Mouse (Mus musculus): ENCODE measurements around the gene Zbed5. TPM values are rescaled to one million over a fixed set of nuclear protein-coding genes. Genes with fewer than 3 reads are reported as not detected.
"Not testable (repeated sequence)": the region's sequence is repeated elsewhere in the genome, so short reads cannot be mapped to it uniquely, and the experiment has no call there.

Zbed5 gene
- polyA plus RNA-seq, 1 experiment from 2014 or later, result 3.4 TPM

DNA sequence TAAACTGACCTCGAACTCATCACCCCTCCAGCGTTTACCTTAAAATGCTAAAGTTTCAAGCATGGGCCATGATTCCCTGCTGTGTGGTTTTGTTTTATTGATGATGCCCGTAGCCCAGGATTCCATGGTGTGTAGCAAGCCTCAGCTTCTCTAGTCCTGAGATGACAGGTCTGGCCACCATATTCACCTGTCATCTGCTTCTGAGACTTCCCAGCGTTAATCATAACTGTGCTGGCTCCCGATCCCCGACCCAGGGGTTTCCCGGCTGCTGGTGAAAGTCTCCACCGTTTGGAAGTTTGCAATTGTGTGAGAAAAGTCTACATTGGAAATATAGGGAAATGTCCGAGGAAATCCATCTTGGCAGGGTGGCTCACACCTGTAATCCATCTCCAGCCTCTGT, 13.6 kb downstream of the Zbed5 start:
- Histone ChIP-seq H3K9me3 (ENCODE audit: control insufficient read depth, low read length) (no peaks in the 10 kb centered on the region), H3K27me3 (ENCODE audit: control insufficient read depth, insufficient read depth, low read length) (no peaks in the 10 kb centered on the region), H3K36me3 (ENCODE audit: control insufficient read depth, insufficient read depth, low read length) (no peaks in the 10 kb centered on the region), H3K4me3 (ENCODE audit: control insufficient read depth in 1 of 2, insufficient read depth in 1 of 2, low read depth in 1 of 2, low read length in 2 of 2) (peak overlapping the region in 1 of 2 experiments; percentile 73; a peak in 3 of 4 replicates), H3K4me1 (ENCODE audit: control insufficient read depth in 2 of 2, insufficient read depth in 2 of 2, low read length in 2 of 2) (0 out of 4 replicates have a peak, but pooled peaks cover 0 to 3% of the 10 kb centered on the region in 2 experiments), H3K9ac (ENCODE audit: low read length) (peak overlapping the region; percentile 86; the same call in 1 of the 2 replicates), H3K4me2 (ENCODE audit: low read length) (peak overlapping the region; percentile 86), H3K27ac (replicated peaks in 1 of 2; ENCODE audit: control insufficient read depth in 1 of 2, insufficient read depth in 1 of 2, low read depth in 2 of 2, low read length in 2 of 2) (no peak overlapping the region)
- ATAC-seq (ENCODE audit: insufficient number of reproducible peaks, insufficient read depth, low FRiP score, low read depth), result no peak
- 74% methylated on average over 9 of the region's 9 CpGs for WGBS

DNA sequence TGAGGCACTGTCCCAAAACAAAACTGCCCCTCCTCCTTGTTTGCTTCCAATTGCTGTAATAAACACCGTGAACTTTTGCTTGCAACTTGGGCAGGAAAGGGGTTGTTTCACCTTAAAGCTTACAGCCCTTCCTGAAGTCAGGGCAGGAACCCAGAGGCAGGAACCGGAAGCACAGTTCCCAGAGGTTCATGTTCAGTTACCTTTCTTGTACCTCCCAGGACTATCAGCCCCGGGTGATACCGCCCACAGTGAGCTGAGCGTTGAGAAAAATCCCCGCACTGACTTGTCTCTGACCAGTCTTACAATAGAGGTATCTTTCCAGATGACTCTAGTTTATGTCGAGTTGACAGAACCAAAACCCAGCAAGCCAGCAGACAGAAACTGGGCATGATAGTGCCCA, 14.1 kb downstream of the Zbed5 start:
- Histone ChIP-seq H3K9ac (ENCODE audit: low read length) (no peak overlapping the region), H3K4me2 (ENCODE audit: low read length) (no peak overlapping the region), H3K27me3 (ENCODE audit: control insufficient read depth, insufficient read depth, low read length) (no peaks in the 10 kb centered on the region), H3K9me3 (ENCODE audit: control insufficient read depth, low read length) (no peaks in the 10 kb centered on the region), H3K27ac (replicated peaks in 1 of 2; ENCODE audit: control insufficient read depth in 1 of 2, insufficient read depth in 1 of 2, low read depth in 2 of 2, low read length in 2 of 2) (no peak overlapping the region), H3K4me1 (ENCODE audit: control insufficient read depth in 2 of 2, insufficient read depth in 2 of 2, low read length in 2 of 2) (0 out of 4 replicates have a peak, but pooled peaks cover 0 to 3% of the 10 kb centered on the region in 2 experiments), H3K4me3 (ENCODE audit: control insufficient read depth in 1 of 2, insufficient read depth in 1 of 2, low read depth in 1 of 2, low read length in 2 of 2) (no peak overlapping the region), H3K36me3 (ENCODE audit: control insufficient read depth, insufficient read depth, low read length) (no peaks in the 10 kb centered on the region)
- 75% methylated on average over 7 of the region's 7 CpGs for WGBS
- no peak for ATAC-seq (ENCODE audit: insufficient number of reproducible peaks, insufficient read depth, low FRiP score, low read depth)

DNA sequence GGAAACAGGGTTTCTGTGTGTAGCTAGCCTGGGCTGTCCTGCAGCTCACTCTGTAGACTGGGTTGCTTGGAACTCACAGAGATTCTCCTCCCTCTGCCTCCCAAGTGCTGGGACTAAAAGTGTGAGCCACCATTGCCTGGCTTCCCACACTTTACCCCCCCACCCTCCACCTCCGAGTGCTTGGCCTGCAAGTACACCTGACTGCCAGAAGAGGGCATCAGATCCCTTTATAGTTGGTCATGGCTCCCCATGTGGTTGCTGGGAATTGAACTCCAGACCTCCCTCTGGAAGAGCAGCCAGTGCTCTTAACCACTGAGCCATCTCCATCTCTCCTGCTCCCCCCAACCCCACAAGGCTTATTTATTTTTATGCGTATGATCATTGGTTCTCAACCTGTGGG, 18.5 kb downstream of the Zbed5 start:
- no peak overlapping the region for H3K9ac ChIP-seq (ENCODE audit: low read length)
- H3K4me2 ChIP-seq (ENCODE audit: low read length), result no peak overlapping the region
- 40% methylated on average over 2 of the region's 2 CpGs for WGBS
- H3K4me3 ChIP-seq (ENCODE audit: control insufficient read depth in 1 of 2, insufficient read depth in 1 of 2, low read depth in 1 of 2, low read length in 2 of 2), result no peak overlapping the region
- 0 out of 4 replicates have a peak, but pooled peaks cover 0 to 1% of the 10 kb centered on the region in 2 experiments for H3K4me1 ChIP-seq (ENCODE audit: control insufficient read depth in 2 of 2, insufficient read depth in 2 of 2, low read length in 2 of 2)
- H3K9me3 ChIP-seq (ENCODE audit: control insufficient read depth, low read length), result no peaks in the 10 kb centered on the region
- no peak overlapping the region for H3K27ac ChIP-seq (replicated peaks in 1 of 2; ENCODE audit: control insufficient read depth in 1 of 2, insufficient read depth in 1 of 2, low read depth in 2 of 2, low read length in 2 of 2)
- no peaks in the 10 kb centered on the region for H3K27me3 ChIP-seq (ENCODE audit: control insufficient read depth, insufficient read depth, low read length)
- ATAC-seq (ENCODE audit: insufficient number of reproducible peaks, insufficient read depth, low FRiP score, low read depth), result no peak
- H3K36me3 ChIP-seq (ENCODE audit: control insufficient read depth, insufficient read depth, low read length), result no peaks in the 10 kb centered on the region

- not testable (repeated sequence) for H3K27ac ChIP-seq (replicated peaks in 1 of 2; ENCODE audit: control insufficient read depth in 1 of 2, insufficient read depth in 1 of 2, low read depth in 2 of 2, low read length in 2 of 2); H3K4me3 ChIP-seq (ENCODE audit: control insufficient read depth in 1 of 2, insufficient read depth in 1 of 2, low read depth in 1 of 2, low read length in 2 of 2); H3K4me1 ChIP-seq (ENCODE audit: control insufficient read depth in 2 of 2, insufficient read depth in 2 of 2, low read length in 2 of 2); ATAC-seq (ENCODE audit: insufficient number of reproducible peaks, insufficient read depth, low FRiP score, low read depth); H3K9me3 ChIP-seq (ENCODE audit: control insufficient read depth, low read length); H3K36me3 ChIP-seq (ENCODE audit: control insufficient read depth, insufficient read depth, low read length); H3K9ac ChIP-seq (ENCODE audit: low read length); H3K4me2 ChIP-seq (ENCODE audit: low read length); H3K27me3 ChIP-seq (ENCODE audit: control insufficient read depth, insufficient read depth, low read length)
- WGBS, result 79% methylated on average over 11 of the region's 11 CpGs
These were observed 20.0 kb downstream of the Zbed5 start for GRCm38 (mm10) chr5:129915491-129915890.

GRCm38 (mm10) chr5:129918065-129918651, 22.6 kb downstream of the Zbed5 start:
- H3K27ac ChIP-seq (replicated peaks in 1 of 2; ENCODE audit: control insufficient read depth in 1 of 2, insufficient read depth in 1 of 2, low read depth in 2 of 2, low read length in 2 of 2), result no peak overlapping the region
- 79% methylated on average over 24 of the region's 24 CpGs for WGBS

GRCm38 (mm10) chr5:129918752-129919151, 23.2 kb downstream of the Zbed5 start:
- WGBS, result 68% methylated on average over 9 of the region's 9 CpGs
- no peak overlapping the region for H3K4me3 ChIP-seq (ENCODE audit: control insufficient read depth in 1 of 2, insufficient read depth in 1 of 2, low read depth in 1 of 2, low read length in 2 of 2)
- no peak for ATAC-seq (ENCODE audit: insufficient number of reproducible peaks, insufficient read depth, low FRiP score, low read depth)
- no peak overlapping the region for H3K27ac ChIP-seq (replicated peaks in 1 of 2; ENCODE audit: control insufficient read depth in 1 of 2, insufficient read depth in 1 of 2, low read depth in 2 of 2, low read length in 2 of 2)
- H3K4me2 ChIP-seq (ENCODE audit: low read length), result no peak overlapping the region
- no peak overlapping the region for H3K9ac ChIP-seq (ENCODE audit: low read length)
- H3K4me1 ChIP-seq (ENCODE audit: control insufficient read depth in 2 of 2, insufficient read depth in 2 of 2, low read length in 2 of 2), result no peaks in the 10 kb centered on the region
- no peaks in the 10 kb centered on the region for H3K27me3 ChIP-seq (ENCODE audit: control insufficient read depth, insufficient read depth, low read length)
- H3K36me3 ChIP-seq (ENCODE audit: control insufficient read depth, insufficient read depth, low read length), result no peaks in the 10 kb centered on the region
- no peaks in the 10 kb centered on the region for H3K9me3 ChIP-seq (ENCODE audit: control insufficient read depth, low read length)

More at GRCm38 (mm10) chr5:129918065-129918651, 22.6 kb downstream of the Zbed5 start:
- Histone ChIP-seq H3K4me1 (ENCODE audit: control insufficient read depth in 2 of 2, insufficient read depth in 2 of 2, low read length in 2 of 2) (no peaks in the 10 kb centered on the region), H3K4me2 (ENCODE audit: low read length) (no peak overlapping the region), H3K9me3 (ENCODE audit: control insufficient read depth, low read length) (no peaks in the 10 kb centered on the region), H3K27me3 (ENCODE audit: control insufficient read depth, insufficient read depth, low read length) (no peaks in the 10 kb centered on the region), H3K36me3 (ENCODE audit: control insufficient read depth, insufficient read depth, low read length) (no peaks in the 10 kb centered on the region), H3K4me3 (ENCODE audit: control insufficient read depth in 1 of 2, insufficient read depth in 1 of 2, low read depth in 1 of 2, low read length in 2 of 2) (no peak overlapping the region), H3K9ac (ENCODE audit: low read length) (no peak overlapping the region)
- no peak for ATAC-seq (ENCODE audit: insufficient number of reproducible peaks, insufficient read depth, low FRiP score, low read depth)

GRCm38 (mm10) chr5:129919320-129919719, 23.8 kb downstream of the Zbed5 start:
- Histone ChIP-seq H3K27me3 (ENCODE audit: control insufficient read depth, insufficient read depth, low read length) (no peaks in the 10 kb centered on the region), H3K9ac (ENCODE audit: low read length) (no peak overlapping the region), H3K4me2 (ENCODE audit: low read length) (no peak overlapping the region), H3K36me3 (ENCODE audit: control insufficient read depth, insufficient read depth, low read length) (no peaks in the 10 kb centered on the region), H3K9me3 (ENCODE audit: control insufficient read depth, low read length) (no peaks in the 10 kb centered on the region), H3K4me3 (ENCODE audit: control insufficient read depth in 1 of 2, insufficient read depth in 1 of 2, low read depth in 1 of 2, low read length in 2 of 2) (no peak overlapping the region), H3K27ac (replicated peaks in 1 of 2; ENCODE audit: control insufficient read depth in 1 of 2, insufficient read depth in 1 of 2, low read depth in 2 of 2, low read length in 2 of 2) (no peak overlapping the region), H3K4me1 (ENCODE audit: control insufficient read depth in 2 of 2, insufficient read depth in 2 of 2, low read length in 2 of 2) (no peaks in the 10 kb centered on the region)
- WGBS, result 67% methylated on average over 8 of the region's 8 CpGs
- ATAC-seq (ENCODE audit: insufficient number of reproducible peaks, insufficient read depth, low FRiP score, low read depth), result no peak

DNA sequence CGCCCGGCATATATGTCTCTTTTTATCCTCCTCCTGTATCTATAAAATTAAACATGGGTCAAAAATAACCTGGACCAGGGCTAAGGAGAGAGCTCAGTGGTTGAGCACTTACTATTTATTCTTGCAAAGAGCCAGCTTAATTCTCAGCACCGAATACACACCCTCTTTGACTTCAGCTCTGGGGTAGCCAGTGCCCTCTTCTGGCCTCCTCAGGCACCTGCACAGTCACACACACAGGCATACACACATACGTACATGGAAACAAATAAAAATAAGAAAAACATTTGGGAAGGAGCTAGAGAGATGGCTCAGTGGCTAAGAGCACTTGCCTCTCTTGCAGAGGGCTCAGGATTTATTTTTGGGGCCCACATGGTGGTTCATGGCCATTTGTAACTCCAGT, 26.4 kb downstream of the Zbed5 start:
- Histone ChIP-seq H3K27me3 (ENCODE audit: control insufficient read depth, insufficient read depth, low read length) (no peaks in the 10 kb centered on the region), H3K4me3 (ENCODE audit: control insufficient read depth in 1 of 2, insufficient read depth in 1 of 2, low read depth in 1 of 2, low read length in 2 of 2) (no peak overlapping the region), H3K4me1 (ENCODE audit: control insufficient read depth in 2 of 2, insufficient read depth in 2 of 2, low read length in 2 of 2) (no peaks in the 10 kb centered on the region), H3K36me3 (ENCODE audit: control insufficient read depth, insufficient read depth, low read length) (no peaks in the 10 kb centered on the region), H3K9me3 (ENCODE audit: control insufficient read depth, low read length) (no peaks in the 10 kb centered on the region), H3K9ac (ENCODE audit: low read length) (no peak overlapping the region), H3K27ac (replicated peaks in 1 of 2; ENCODE audit: control insufficient read depth in 1 of 2, insufficient read depth in 1 of 2, low read depth in 2 of 2, low read length in 2 of 2) (no peak overlapping the region), H3K4me2 (ENCODE audit: low read length) (no peak overlapping the region)
- 92% methylated on average over 4 of the region's 4 CpGs for WGBS
- ATAC-seq (ENCODE audit: insufficient number of reproducible peaks, insufficient read depth, low FRiP score, low read depth), result no peak

All from heart, embryonic 14.5 days (tissue).